Mouse (Mus musculus) forebrain, embryonic 10.5 days (tissue): ENCODE measurements around the gene Ceacam1. TPM values are rescaled to one million over a fixed set of nuclear protein-coding genes. Genes with fewer than 3 reads are reported as not detected.

Experiments used
- DNase-seq: peaks from one replicate; pipeline ENCODE4 v3.0.0-alpha.2; 2017; ENCODE audit warnings: low spot score; ENCODE audit errors: extremely low spot score
- H3K27ac ChIP-seq: fragments of 300-500 bp; sonication (generic); 2 replicates; pipeline ENCODE4 v1.5.1; 2016; ENCODE audit warnings: mild to moderate bottlenecking
- H3K27me3 ChIP-seq: fragments of 300-500 bp; sonication (generic); 2 replicates; pipeline ENCODE4 v1.6.1; 2016; ENCODE audit warnings: mild to moderate bottlenecking; ENCODE audit not compliant: poor library complexity, severe bottlenecking
- H3K36me3 ChIP-seq: fragments of 300-500 bp; sonication (generic); replicated peaks from 2 replicates; pipeline ENCODE4 v1.6.1; 2016; ENCODE audit warnings: mild to moderate bottlenecking, moderate library complexity
- H3K4me1 ChIP-seq: fragments of 300-500 bp; sonication (generic); 2 replicates; pipeline ENCODE4 v1.6.1; 2016
- H3K4me3 ChIP-seq: fragments of 300-500 bp; sonication (generic); 2 replicates; pipeline ENCODE4 v1.5.1; 2016; ENCODE audit warnings: mild to moderate bottlenecking, moderate library complexity
- H3K9me3 ChIP-seq: fragments of 300-500 bp; sonication (generic); 2 replicates; pipeline ENCODE4 v1.6.1; 2016; ENCODE audit warnings: mild to moderate bottlenecking, moderate library complexity
- WGBS: fragments of 180-500 bp; shearing (Covaris S2); methylation state at CpG from one replicate; pipeline ENCODE4 v1.1.7; 2016; 5-methylcytosine and 5-hydroxymethylcytosine counted together
- polyA plus RNA-seq: library from polyadenylated mRNA; unstranded; fragments of >200 nt; fragmentation: Nextera tagmentation; extraction: Ambion mirVana; gene quantifications from 2 replicates; pipeline ENCODE4 v1.2.1, GENCODE M21; 2016

The Ceacam1 gene
- polyA plus RNA-seq, 1 experiment from 2014 or later = 0.81 TPM

- Histone ChIP-seq H3K27ac (no peak overlapping the region), H3K4me1 (no peaks in the 10 kb centered on the region; the same call in 1 of the 2 replicates), H3K27me3 (peaks cover 28% of the 10 kb centered on the region), H3K4me3 (no peak overlapping the region), H3K36me3 (no peaks in the 10 kb centered on the region), H3K9me3 (no peaks in the 10 kb centered on the region)
- 83% methylated on average over 8 of the region's 8 CpGs for WGBS
- no peak for DNase-seq
These were observed 57.9 kb downstream of the Ceacam1 start for GRCm38 (mm10) chr7:25419536-25419935.

GRCm38 (mm10) chr7:25417597-25417996 lies 59.8 kb downstream of the Ceacam1 start:
- DNase-seq = no peak
- H3K4me1 ChIP-seq = peaks cover 6% of the 10 kb centered on the region
- H3K27ac ChIP-seq = no peak overlapping the region
- H3K36me3 ChIP-seq = no peaks in the 10 kb centered on the region
- no peaks in the 10 kb centered on the region for H3K9me3 ChIP-seq
- no peak overlapping the region for H3K4me3 ChIP-seq
- peaks cover 12% of the 10 kb centered on the region for H3K27me3 ChIP-seq
- WGBS = 68% methylated on average over 1 of the region's 1 CpGs

GRCm38 (mm10) chr7:25412833-25413441 lies 64.5 kb downstream of the Ceacam1 start, which contains the start of gene Cxcl17:
Cxcl17 (minus strand) TSS chr7:25412886.
- peaks cover 6% of the 10 kb centered on the region for H3K4me1 ChIP-seq
- no peak within 1 kb of the TSS for H3K27ac ChIP-seq
- H3K36me3 ChIP-seq = no peaks in the 10 kb centered on the region
- no peaks in the 10 kb centered on the region for H3K27me3 ChIP-seq
- no peak within 1 kb of the TSS for H3K4me3 ChIP-seq
- 58% methylated on average over 7 of the region's 7 CpGs for WGBS
- no peak for DNase-seq
- no peaks in the 10 kb centered on the region for H3K9me3 ChIP-seq

GRCm38 (mm10) chr7:25411861-25412260 lies 65.5 kb downstream of the Ceacam1 start:
- Histone ChIP-seq H3K27me3 (no peaks in the 10 kb centered on the region), H3K4me1 (peaks cover 6% of the 10 kb centered on the region), H3K4me3 (no peak overlapping the region), H3K27ac (no peak overlapping the region), H3K36me3 (no peaks in the 10 kb centered on the region), H3K9me3 (no peaks in the 10 kb centered on the region)
- 91% methylated on average over 3 of the region's 3 CpGs for WGBS
- no peak for DNase-seq

Other genes starting within 250 kb of the Ceacam1 start
- gene Gsk3a, start 239.8 kb downstream of the Ceacam1 start, polyA plus RNA-seq = 10.7 and 10.8 TPM in 2 replicates
- gene Erf, start 226.8 kb downstream of the Ceacam1 start, polyA plus RNA-seq = 8.4 and 10.1 TPM in 2 replicates
- gene Cic, start 209.9 kb downstream of the Ceacam1 start, polyA plus RNA-seq = 19.4 and 20.6 TPM in 2 replicates
- 246 and 257 TPM in 2 replicates for gene Pafah1b3, start 179.6 kb downstream of the Ceacam1 start, polyA plus RNA-seq
- 1.4 and 1.7 TPM in 2 replicates for gene Prr19, start 176.2 kb downstream of the Ceacam1 start, polyA plus RNA-seq
- gene Tmem145, start 171.5 kb downstream of the Ceacam1 start, polyA plus RNA-seq = 1.3 and 1.8 TPM in 2 replicates
- gene Megf8, start 160.4 kb downstream of the Ceacam1 start, polyA plus RNA-seq = 15.2 and 16.6 TPM in 2 replicates
- not detected in 2 replicates for gene Cnfn, start 107.9 kb downstream of the Ceacam1 start, polyA plus RNA-seq
- 7.4 and 7.5 TPM in 2 replicates for gene Lipe, start 78.9 kb downstream of the Ceacam1 start, polyA plus RNA-seq
- 0.43 and 0.71 TPM in 2 replicates for gene Cxcl17, start 64.7 kb downstream of the Ceacam1 start, polyA plus RNA-seq
- gene Ceacam2, start 62.3 kb upstream of the Ceacam1 start, polyA plus RNA-seq = not detected in 2 replicates
- gene Erich4, start 138.3 kb upstream of the Ceacam1 start, polyA plus RNA-seq = not detected in 2 replicates
- 26.9 and 27.0 TPM in 2 replicates for gene Dmac2, start 141.8 kb upstream of the Ceacam1 start, polyA plus RNA-seq
- gene B3gnt8, start 149.1 kb upstream of the Ceacam1 start, polyA plus RNA-seq = 0.79 and 1.1 TPM in 2 replicates
- 42.5 and 44.0 TPM in 2 replicates for gene Bckdha, start 181.4 kb upstream of the Ceacam1 start, polyA plus RNA-seq
- gene Exosc5, start 181.6 kb upstream of the Ceacam1 start, polyA plus RNA-seq = 81.0 and 82.1 TPM in 2 replicates
- gene Tmem91, start 197.6 kb upstream of the Ceacam1 start, polyA plus RNA-seq = 2.2 and 3.2 TPM in 2 replicates
- gene B9d2, start 203.2 kb upstream of the Ceacam1 start, polyA plus RNA-seq = 36.9 and 38.1 TPM in 2 replicates
- gene Tgfb1, start 209.4 kb upstream of the Ceacam1 start, polyA plus RNA-seq = 0.89 and 1.2 TPM in 2 replicates
- gene Ccdc97, start 241.5 kb upstream of the Ceacam1 start, polyA plus RNA-seq = 28.7 and 29.6 TPM in 2 replicates